Mouse (Mus musculus) MEL (cell line): ENCODE measurements around the gene Gm20388.

ENCODE experiments used
- CHD1 ChIP-seq: IDR thresholded peaks from 2 replicates; pipeline ENCODE4 v1.6.1; 2012; ENCODE audit warnings: low read depth, mild to moderate bottlenecking, inconsistent platforms, low read length, improper control_type of control experiment
- CTCF ChIP-seq, 3 experiments: IDR thresholded peaks in 2 of 3; conservative IDR thresholded peaks in 1 of 3; 2 replicates each; pipeline ENCODE4 v1.5.1; 2011 to 2012; ENCODE audit warnings: low read length in 3 of 3, low read depth in 2 of 3, mild to moderate bottlenecking in 2 of 3, improper control_type of control experiment in 1 of 3, inconsistent platforms in 1 of 3, mixed read lengths in 1 of 3, moderate library complexity in 1 of 3; ENCODE audit not compliant: control insufficient read depth in 1 of 3, insufficient read depth in 1 of 3, poor library complexity in 1 of 3, severe bottlenecking in 1 of 3
- EP300 ChIP-seq, 2 experiments: IDR thresholded peaks; 2 replicates each; pipeline ENCODE4 v1.6.1; 2011; ENCODE audit warnings: improper control_type of control experiment in 2 of 2, low read length in 2 of 2, low read depth in 1 of 2, mild to moderate bottlenecking in 1 of 2
- GATA1 ChIP-seq: IDR thresholded peaks from 2 replicates; pipeline ENCODE4 v1.6.1; 2011; ENCODE audit warnings: low read depth, low read length, improper control_type of control experiment
- JUND ChIP-seq: IDR thresholded peaks from 2 replicates; pipeline ENCODE4 v1.6.1; 2011; ENCODE audit warnings: low read depth, mild to moderate bottlenecking, improper control_type of control experiment, low read length
- MAFK ChIP-seq: IDR thresholded peaks from 2 replicates; pipeline ENCODE4 v1.6.1; 2011; ENCODE audit warnings: low read depth, mild to moderate bottlenecking, low read length, improper control_type of control experiment, borderline replicate concordance
- MAX ChIP-seq: IDR thresholded peaks from 2 replicates; pipeline ENCODE4 v1.6.1; 2011; ENCODE audit warnings: low read length, improper control_type of control experiment
- NELFE ChIP-seq: IDR thresholded peaks from 2 replicates; pipeline ENCODE4 v1.6.1; 2011; ENCODE audit warnings: low read depth, low read length, improper control_type of control experiment
- POLR2A ChIP-seq, 2 experiments: IDR thresholded peaks; 2 replicates each; pipeline ENCODE4 v1.6.1; 2011 to 2012; ENCODE audit warnings: low read length in 2 of 2, mild to moderate bottlenecking in 2 of 2, control low read depth in 1 of 2, improper control_type of control experiment in 1 of 2, low read depth in 1 of 2, moderate library complexity in 1 of 2; ENCODE audit not compliant: control insufficient read depth in 1 of 2, insufficient read depth in 1 of 2, poor library complexity in 1 of 2
- POLR2AphosphoS2 ChIP-seq: IDR thresholded peaks from 2 replicates; pipeline ENCODE4 v1.6.1; 2011; ENCODE audit warnings: low read length, improper control_type of control experiment
- TAL1 ChIP-seq: IDR thresholded peaks from 2 replicates; pipeline ENCODE4 v1.6.1; 2012; ENCODE audit warnings: mild to moderate bottlenecking, inconsistent platforms, low read length, moderate library complexity, mixed read lengths
- USF1 ChIP-seq: IDR thresholded peaks from 2 replicates; pipeline ENCODE4 v1.6.1; 2014; ENCODE audit warnings: low read depth, mild to moderate bottlenecking, inconsistent platforms, low read length, improper control_type of control experiment, moderate library complexity

DNA sequence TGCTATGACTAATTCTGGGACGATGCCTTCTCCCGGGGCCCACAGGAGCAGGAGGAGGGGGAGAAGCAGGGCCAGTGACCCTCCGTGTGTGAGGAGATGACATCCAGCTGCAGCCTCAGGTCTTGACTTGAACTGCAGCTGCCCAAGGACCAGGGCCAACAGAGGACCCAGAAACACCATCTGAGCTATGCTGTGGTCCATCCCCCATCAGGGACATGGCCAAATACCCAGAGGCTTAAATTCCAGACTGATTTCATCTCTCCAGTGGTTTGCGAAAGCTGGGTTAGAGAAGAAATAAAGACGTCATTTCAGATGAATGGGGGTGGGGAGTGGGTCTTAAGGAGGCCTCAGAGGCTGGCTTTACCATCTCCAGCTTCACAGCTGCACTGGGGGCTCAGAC lies 4285.6 kb downstream of the Gm20388 start:
- TF ChIP-seq MAX (no peak), USF1 (no peak), POLR2A (IDR thresholded peaks at IDR 0.05; ENCODE audit: control insufficient read depth in 1 of 2, insufficient read depth in 1 of 2, low read depth in 1 of 2, low read length in 2 of 2, poor library complexity in 1 of 2) (no peak), EP300 (IDR thresholded peaks at IDR 0.05; ENCODE audit: low read depth in 1 of 2, low read length in 2 of 2) (no peak), POLR2AphosphoS2 (no peak), MAFK (no peak), GATA1 (no peak), NELFE (no peak), CTCF (IDR thresholded peaks at IDR 0.05 in 2 of 3, conservative IDR thresholded peaks at IDR 0.05 in 1 of 3; ENCODE audit: control insufficient read depth in 1 of 3, insufficient read depth in 1 of 3, low read depth in 2 of 3, low read length in 3 of 3, poor library complexity in 1 of 3, severe bottlenecking in 1 of 3) (no peak), TAL1 (no peak), JUND (no peak), CHD1 (no peak)
